Mouse (Mus musculus) urinary bladder, postnatal 14 days (tissue): Measurements from ENCODE around the gene Spem2.

Source experiments
- DNase-seq: peaks from one replicate; pipeline ENCODE4 v3.0.0; 2021; ENCODE audit warnings: low spot score

Spem2 gene

DNA sequence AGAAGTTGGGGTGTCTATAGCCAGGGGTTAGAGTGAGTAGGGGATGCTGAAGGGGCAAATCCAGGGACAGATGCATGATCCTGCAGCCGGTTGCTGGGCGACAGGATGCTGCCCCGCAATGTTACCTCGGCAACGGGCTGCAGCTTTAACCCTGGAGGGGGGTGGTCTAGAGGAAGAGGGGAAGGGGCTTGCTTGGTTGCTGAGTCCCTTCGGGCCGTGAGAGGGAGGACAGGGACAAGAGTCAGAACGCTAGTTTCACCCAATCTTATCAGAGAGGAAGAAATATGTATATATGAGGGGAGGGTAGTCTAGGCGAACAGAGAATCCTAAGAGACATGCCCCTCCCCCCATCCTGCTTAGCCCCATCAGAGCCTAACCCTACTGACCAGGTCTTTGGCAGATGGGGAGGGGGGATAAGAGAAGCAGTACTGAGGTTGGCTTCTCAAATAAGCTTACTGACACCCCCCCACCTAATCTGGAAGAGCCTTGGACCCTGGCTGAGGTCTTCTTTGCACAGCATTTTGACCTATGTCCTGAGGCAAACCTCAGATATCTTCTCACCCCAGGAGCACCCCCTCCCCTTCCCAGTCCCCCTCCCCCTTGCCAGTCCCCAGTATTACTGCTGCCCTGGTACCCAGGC lies 17.2 kb upstream of the Spem2 start:
- DNase-seq: no peak

DNA sequence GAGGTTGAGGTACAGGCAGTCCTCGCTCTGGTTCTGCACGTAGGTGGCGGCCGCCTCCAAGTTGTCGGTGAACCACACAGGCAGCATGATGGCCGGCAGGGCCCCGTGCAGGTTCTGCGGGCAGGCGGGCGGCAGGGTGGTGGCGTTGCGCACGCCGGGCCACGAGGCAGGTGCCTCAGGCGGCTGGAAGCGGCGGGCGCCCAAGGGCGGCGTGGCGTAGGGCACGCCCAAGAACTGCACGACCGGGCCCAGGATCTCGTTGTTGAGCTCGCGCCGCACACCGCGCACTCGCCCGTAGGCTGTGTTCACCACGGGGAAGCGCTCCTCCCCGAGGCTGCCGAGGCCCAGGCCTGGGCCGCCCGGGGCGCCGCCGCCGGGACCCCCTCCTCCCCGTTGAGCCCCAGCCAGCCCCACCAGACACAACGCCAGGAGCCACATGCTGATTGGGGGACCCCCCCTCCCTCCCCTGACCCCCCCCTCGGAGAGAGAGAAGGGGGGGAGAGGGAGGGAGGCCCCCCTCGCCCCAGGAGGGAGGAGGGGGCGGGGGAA lies 15.8 kb upstream of the Spem2 start:
- DNase-seq: peak; percentile 50

GRCm38 (mm10) chr11:69833554-69833953 lies 15.3 kb upstream of the Spem2 start:
- no peak for DNase-seq

DNA sequence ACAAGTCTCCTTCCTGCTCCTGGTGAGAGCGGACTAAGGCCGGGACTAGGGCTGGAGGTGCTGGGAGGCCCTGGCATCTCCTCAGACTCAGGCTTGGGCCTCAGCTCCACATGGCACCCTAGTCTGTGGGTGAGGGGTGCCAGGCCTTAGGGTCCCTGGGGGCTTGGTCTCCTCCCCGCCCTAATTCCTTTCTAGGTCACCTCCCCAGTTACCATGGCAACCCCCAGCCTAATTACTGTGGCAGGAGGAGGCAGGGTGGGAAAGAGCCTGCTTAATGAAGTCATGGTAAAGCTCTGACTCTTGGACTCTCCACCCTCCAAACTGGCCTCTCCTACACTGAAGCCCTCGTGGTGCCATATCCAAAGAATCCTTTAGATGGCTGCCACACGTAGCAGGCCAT lies 10.6 kb upstream of the Spem2 start:
- DNase-seq: no peak

DNA sequence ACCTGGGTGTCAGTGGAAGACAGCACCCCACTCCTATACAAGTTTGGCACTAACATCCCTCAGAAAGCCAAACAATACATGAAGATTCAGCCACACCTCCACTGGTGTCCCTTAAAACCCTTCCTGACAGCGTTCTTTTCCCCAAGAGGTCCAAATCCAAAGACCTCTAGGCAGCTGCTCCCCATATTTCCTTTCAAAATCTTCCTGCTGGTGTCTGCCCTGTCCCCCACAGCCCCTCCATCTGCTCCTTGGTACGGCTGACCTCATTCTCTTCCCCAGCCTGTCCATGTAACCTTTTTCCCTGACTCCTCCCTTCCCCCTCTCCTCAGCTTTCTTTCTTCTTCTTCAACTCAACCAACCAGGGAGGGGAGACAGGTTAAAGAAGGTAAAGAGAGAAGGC lies 5.2 kb upstream of the Spem2 start:
- no peak for DNase-seq

DNA sequence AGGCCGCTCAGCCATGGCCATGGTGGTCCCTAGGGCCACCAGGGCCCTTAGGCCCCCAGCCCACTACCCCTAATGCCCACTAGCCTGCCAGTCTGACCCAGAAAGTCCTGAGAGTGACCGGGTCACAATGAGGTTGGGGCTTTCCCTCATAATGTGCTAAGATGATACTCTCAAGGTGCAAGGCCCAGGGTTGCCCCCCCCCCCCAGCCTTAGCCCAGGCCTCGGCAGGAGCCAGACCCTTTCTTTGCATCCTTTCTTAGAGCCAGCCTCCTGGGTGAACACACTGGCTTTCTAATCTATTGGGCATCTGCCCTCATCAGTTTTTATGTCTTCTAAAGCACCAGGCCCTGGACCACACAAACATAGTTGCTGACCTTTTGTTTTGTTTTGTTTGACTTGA lies 3.8 kb upstream of the Spem2 start, which contains the start of gene Spem1:
Gene Spem1, minus strand, starts transcription at position 101 of the 400 bp plus-strand sequence.
- DNase-seq: no peak

DNA sequence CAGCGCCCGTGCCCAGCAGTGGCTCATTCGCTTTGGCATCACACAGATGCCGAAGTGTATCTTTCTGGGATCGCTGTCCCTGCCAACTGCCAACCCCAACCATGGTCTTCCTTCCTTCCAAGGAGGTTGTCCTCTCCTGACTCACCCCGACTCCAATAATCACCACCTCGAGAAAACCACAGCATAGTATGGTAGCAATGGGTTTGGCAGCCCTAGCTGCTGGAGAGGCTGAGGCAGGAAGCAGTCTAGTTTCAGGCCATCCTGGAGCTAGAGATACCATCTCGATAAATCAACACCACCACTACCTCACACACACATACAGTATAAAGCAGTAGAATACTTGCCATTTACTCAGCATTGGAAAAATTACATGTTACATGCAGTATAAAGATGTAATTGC lies 606 bp upstream of the Spem2 start:
- DNase-seq: no peak

- no peak for DNase-seq
Observed at GRCm38 (mm10) chr11:69816520-69816919, 1.7 kb downstream of the Spem2 start.

DNA sequence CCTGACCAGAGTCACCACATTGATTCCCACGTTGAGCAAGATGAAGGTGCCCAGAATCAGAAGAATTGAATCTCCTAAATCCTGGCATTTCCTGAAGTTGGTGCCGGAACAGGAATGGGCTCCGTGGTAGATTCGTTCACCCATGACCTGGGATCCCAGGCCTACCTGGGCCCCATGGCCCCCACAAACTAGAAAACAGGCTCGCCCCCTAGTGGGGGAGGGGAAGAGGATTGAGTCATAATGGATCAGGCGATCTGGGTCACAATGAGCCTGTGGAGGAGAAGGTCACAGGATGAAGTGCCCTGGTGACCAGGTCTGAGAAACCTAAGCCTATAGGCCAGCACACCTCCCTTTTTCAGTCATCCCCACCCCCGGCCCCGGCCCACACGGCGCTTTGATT lies 3.1 kb downstream of the Spem2 start, which contains the start of gene Gm39566:
Gene Gm39566, minus strand, starts transcription at position 144 of the 400 bp plus-strand sequence.
- DNase-seq: no peak

GRCm38 (mm10) chr11:69810280-69810679 lies 8.0 kb downstream of the Spem2 start:
- no peak for DNase-seq

DNA sequence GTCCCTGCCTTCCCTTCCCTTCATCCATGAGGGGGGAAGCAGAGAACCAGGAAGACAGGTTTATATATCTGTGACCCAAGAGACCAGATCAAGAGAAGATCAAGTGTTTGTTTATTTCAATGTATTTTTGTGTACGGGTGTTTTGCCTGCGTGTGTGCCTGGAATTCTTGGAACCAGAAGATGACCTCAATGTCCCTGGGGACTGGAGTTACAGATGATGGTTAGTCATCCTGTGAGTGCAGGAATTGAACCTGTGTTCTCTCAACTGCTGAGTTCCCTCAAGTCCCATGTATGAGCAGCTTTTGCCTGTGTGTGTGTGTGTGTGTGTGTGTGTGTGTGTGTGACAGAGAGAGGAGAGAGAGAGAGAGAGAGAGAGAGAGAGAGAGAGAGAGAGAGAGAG lies 10.6 kb downstream of the Spem2 start:
- no peak for DNase-seq

- DNase-seq: no peak
Observed at GRCm38 (mm10) chr11:69806378-69806777, 11.9 kb downstream of the Spem2 start.

DNA sequence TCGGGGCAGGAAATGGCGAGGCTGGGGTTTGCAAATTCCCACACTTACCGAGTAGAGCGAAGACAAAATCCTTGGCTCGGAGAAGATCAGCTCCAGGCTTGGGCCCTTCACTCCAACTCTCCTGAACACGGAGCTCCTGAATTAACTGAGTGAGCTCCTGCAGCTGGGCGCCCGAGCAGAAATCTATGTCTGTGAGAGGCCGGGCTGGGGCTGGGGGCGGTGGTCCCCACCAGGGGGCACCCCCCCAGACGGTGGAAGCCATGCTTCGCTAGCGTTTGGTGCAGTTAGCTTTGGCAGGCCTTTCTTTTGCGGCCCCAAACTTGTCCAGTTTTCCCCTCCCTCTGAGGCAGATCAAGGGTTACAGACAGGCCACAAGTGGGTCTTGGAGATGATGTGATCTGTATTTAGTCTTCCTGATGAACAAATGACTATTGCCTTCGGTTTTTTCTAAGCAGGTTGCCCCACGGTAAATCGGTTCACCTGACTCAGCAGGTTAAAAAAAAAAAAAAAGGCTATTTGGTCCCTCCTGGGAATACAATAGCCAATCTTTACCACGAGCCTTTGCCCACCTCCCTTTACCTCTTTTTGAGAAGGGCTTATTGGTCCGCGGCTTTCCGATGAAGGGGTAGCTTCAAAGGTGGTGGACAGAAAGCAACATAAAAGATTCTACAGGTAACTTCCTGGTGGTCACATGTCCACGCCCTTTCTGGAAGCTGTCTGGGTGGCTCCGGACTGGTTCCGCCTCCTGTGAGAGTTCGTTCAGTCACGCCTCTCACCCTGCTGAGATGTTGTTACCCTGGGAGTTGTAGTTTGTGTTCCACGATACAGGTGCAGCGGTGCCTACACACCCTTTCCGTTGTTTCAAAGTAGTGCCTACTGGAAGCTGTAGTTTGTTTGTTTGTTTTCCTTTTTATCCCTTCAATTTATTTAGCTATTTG lies 13.0 kb downstream of the Spem2 start, which contains the start of gene Tmem102:
Gene Tmem102, minus strand, starts transcription at position 653 of the 938 bp plus-strand sequence.
- peak; percentile 80 for DNase-seq

- DNase-seq: peak; percentile 42
Observed at GRCm38 (mm10) chr11:69804652-69804940, 13.7 kb downstream of the Spem2 start.

GRCm38 (mm10) chr11:69803786-69804651 lies 14.2 kb downstream of the Spem2 start:
- peak; percentile 71 for DNase-seq

- DNase-seq: no peak
Observed at GRCm38 (mm10) chr11:69803328-69803727, 14.9 kb downstream of the Spem2 start.

DNA sequence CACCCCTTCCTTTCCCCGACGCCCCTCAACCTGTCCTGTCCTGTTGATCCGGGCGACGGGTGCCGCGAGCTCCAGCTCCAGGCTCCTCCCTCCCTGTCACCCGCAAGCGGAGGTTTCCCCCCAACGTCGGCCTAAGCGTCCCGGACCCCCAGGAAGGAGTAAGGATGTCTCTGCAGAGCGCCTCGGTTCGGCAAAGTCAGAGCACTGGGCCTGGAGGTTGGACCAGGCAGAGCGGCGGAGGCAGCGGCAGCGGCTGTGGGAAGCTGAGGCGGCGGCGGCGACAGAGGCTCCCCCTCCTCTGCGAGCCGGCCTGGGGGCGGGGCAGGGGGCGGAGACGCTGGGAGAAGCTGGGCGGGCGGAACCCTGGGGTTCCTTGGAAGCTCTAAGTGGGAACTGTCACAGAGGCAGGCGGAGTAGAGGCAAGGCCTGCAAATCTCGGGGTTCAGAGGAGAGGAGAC lies 15.6 kb downstream of the Spem2 start:
- peak; percentile 87 for DNase-seq

- DNase-seq: peak; percentile 14
Observed at GRCm38 (mm10) chr11:69801379-69801977, 16.8 kb downstream of the Spem2 start, which contains the start of gene Fgf11. TSS of gene Fgf11 (minus strand) at chr11:69801857.

GRCm38 (mm10) chr11:69800392-69801197 lies 17.7 kb downstream of the Spem2 start:
- peak; percentile 64 for DNase-seq

- DNase-seq: no peak
Observed at GRCm38 (mm10) chr11:69800138-69800391, 18.2 kb downstream of the Spem2 start.
